Mouse (Mus musculus): ENCODE measurements around the gene Asb17. TPM values are rescaled to one million over a fixed set of nuclear protein-coding genes. Genes with fewer than 3 reads are reported as not detected.

Asb17 gene
- polyA plus RNA-seq, 1 experiment = 0.02 TPM

DNA sequence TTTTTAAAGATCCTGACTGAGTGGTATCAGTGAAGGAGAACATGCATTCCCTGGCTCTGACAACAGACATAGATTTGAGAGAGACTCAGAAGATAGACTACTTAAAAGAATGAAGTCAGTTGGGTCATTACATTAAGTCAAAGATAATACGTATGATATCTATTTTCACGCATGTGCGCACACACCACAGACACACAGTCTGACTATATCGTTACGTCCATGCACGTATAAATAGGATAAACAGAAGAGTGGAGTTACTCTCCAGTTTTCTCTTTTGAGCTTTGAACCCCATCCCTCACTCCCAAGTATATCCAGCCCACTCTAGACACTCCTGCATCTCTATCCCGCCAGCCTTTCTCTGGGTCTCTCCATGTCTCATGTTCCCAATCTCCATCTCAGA lies 40.0 kb upstream of the Asb17 start:
- Histone ChIP-seq H3ac (ENCODE audit: control insufficient read depth, insufficient read length, low read depth) (no peak overlapping the region), H3K36me3 (ENCODE audit: control insufficient read depth, insufficient read depth) (no peaks in the 10 kb centered on the region), H3K79me2 (ENCODE audit: control insufficient read depth, insufficient read depth) (no peaks in the 10 kb centered on the region), H3K27me3 (ENCODE audit: control insufficient read depth, insufficient read depth, insufficient read length) (no peaks in the 10 kb centered on the region), H3K79me3 (ENCODE audit: low read depth) (no peaks in the 10 kb centered on the region), H3K4me3 (ENCODE audit: insufficient read depth, poor library complexity, severe bottlenecking) (no peak overlapping the region)
- TF ChIP-seq CTCF (IDR thresholded peaks at IDR 0.05; ENCODE audit: control insufficient read depth, insufficient read depth, insufficient read length) (no peak), CEBPB (IDR thresholded peaks at IDR 0.05; ENCODE audit: low read depth) (no peak), MYOD1 (IDR thresholded peaks at IDR 0.05; ENCODE audit: control insufficient read depth, insufficient read length, low read depth) (no peak), USF1 (IDR thresholded peaks at IDR 0.05; ENCODE audit: low read depth) (no peak), MYOG (IDR thresholded peaks at IDR 0.05; ENCODE audit: control insufficient read depth, extremely low read depth, insufficient read length) (no peak), MAX (IDR thresholded peaks at IDR 0.05) (no peak), FOSL1 (IDR thresholded peaks at IDR 0.05; ENCODE audit: insufficient read depth, low read length, poor library complexity, severe bottlenecking) (no peak)

- H3K79me3 ChIP-seq (ENCODE audit: low read depth) = no peaks in the 10 kb centered on the region
- H3ac ChIP-seq (ENCODE audit: control insufficient read depth, insufficient read length, low read depth) = no peak overlapping the region
Measured at GRCm38 (mm10) chr3:153806077-153806772, 37.8 kb upstream of the Asb17 start.

GRCm38 (mm10) chr3:153806773-153807443 lies 37.1 kb upstream of the Asb17 start:
- Histone ChIP-seq H3ac (ENCODE audit: control insufficient read depth, insufficient read length, low read depth) (no peak overlapping the region), H3K27me3 (ENCODE audit: control insufficient read depth, insufficient read depth, insufficient read length) (no peaks in the 10 kb centered on the region), H3K79me2 (ENCODE audit: control insufficient read depth, insufficient read depth) (no peaks in the 10 kb centered on the region), H3K36me3 (ENCODE audit: control insufficient read depth, insufficient read depth) (no peaks in the 10 kb centered on the region), H3K79me3 (ENCODE audit: low read depth) (no peaks in the 10 kb centered on the region), H3K4me3 (ENCODE audit: insufficient read depth, poor library complexity, severe bottlenecking) (no peak overlapping the region)
- TF ChIP-seq CTCF (IDR thresholded peaks at IDR 0.05; ENCODE audit: control insufficient read depth, insufficient read depth, insufficient read length) (no peak), MAX (IDR thresholded peaks at IDR 0.05) (no peak), MYOD1 (IDR thresholded peaks at IDR 0.05; ENCODE audit: control insufficient read depth, insufficient read length, low read depth) (no peak), CEBPB (IDR thresholded peaks at IDR 0.05; ENCODE audit: low read depth) (no peak), MYOG (IDR thresholded peaks at IDR 0.05; ENCODE audit: control insufficient read depth, extremely low read depth, insufficient read length) (no peak), FOSL1 (IDR thresholded peaks at IDR 0.05; ENCODE audit: insufficient read depth, low read length, poor library complexity, severe bottlenecking) (no peak), USF1 (IDR thresholded peaks at IDR 0.05; ENCODE audit: low read depth) (no peak)

More at GRCm38 (mm10) chr3:153806077-153806772, 37.8 kb upstream of the Asb17 start:
- Histone ChIP-seq H3K27me3 (ENCODE audit: control insufficient read depth, insufficient read depth, insufficient read length) (no peaks in the 10 kb centered on the region), H3K79me2 (ENCODE audit: control insufficient read depth, insufficient read depth) (no peaks in the 10 kb centered on the region), H3K36me3 (ENCODE audit: control insufficient read depth, insufficient read depth) (no peaks in the 10 kb centered on the region), H3K4me3 (ENCODE audit: insufficient read depth, poor library complexity, severe bottlenecking) (no peak overlapping the region)
- no peak for TF ChIP-seq USF1 (IDR thresholded peaks at IDR 0.05; ENCODE audit: low read depth)
- no peak for TF ChIP-seq MAX (IDR thresholded peaks at IDR 0.05)
- TF ChIP-seq CTCF (IDR thresholded peaks at IDR 0.05; ENCODE audit: control insufficient read depth, insufficient read depth, insufficient read length) = peak; percentile 25
- no peak for TF ChIP-seq FOSL1 (IDR thresholded peaks at IDR 0.05; ENCODE audit: insufficient read depth, low read length, poor library complexity, severe bottlenecking)
- no peak for TF ChIP-seq MYOG (IDR thresholded peaks at IDR 0.05; ENCODE audit: control insufficient read depth, extremely low read depth, insufficient read length)
- no peak for TF ChIP-seq CEBPB (IDR thresholded peaks at IDR 0.05; ENCODE audit: low read depth)
- no peak for TF ChIP-seq MYOD1 (IDR thresholded peaks at IDR 0.05; ENCODE audit: control insufficient read depth, insufficient read length, low read depth)

- H3ac ChIP-seq (ENCODE audit: control insufficient read depth, insufficient read length, low read depth) = no peak overlapping the region
- H3K36me3 ChIP-seq (ENCODE audit: control insufficient read depth, insufficient read depth) = no peaks in the 10 kb centered on the region
- no peaks in the 10 kb centered on the region for H3K79me3 ChIP-seq (ENCODE audit: low read depth)
- no peak overlapping the region for H3K4me3 ChIP-seq (ENCODE audit: insufficient read depth, poor library complexity, severe bottlenecking)
- no peaks in the 10 kb centered on the region for H3K79me2 ChIP-seq (ENCODE audit: control insufficient read depth, insufficient read depth)
- TF ChIP-seq CEBPB (IDR thresholded peaks at IDR 0.05; ENCODE audit: low read depth) (no peak), MYOG (IDR thresholded peaks at IDR 0.05; ENCODE audit: control insufficient read depth, extremely low read depth, insufficient read length) (no peak), CTCF (IDR thresholded peaks at IDR 0.05; ENCODE audit: control insufficient read depth, insufficient read depth, insufficient read length) (no peak), MYOD1 (IDR thresholded peaks at IDR 0.05; ENCODE audit: control insufficient read depth, insufficient read length, low read depth) (no peak), FOSL1 (IDR thresholded peaks at IDR 0.05; ENCODE audit: insufficient read depth, low read length, poor library complexity, severe bottlenecking) (no peak), MAX (IDR thresholded peaks at IDR 0.05) (no peak), USF1 (IDR thresholded peaks at IDR 0.05; ENCODE audit: low read depth) (no peak)
- no peaks in the 10 kb centered on the region for H3K27me3 ChIP-seq (ENCODE audit: control insufficient read depth, insufficient read depth, insufficient read length)
Measured at GRCm38 (mm10) chr3:153807444-153808149, 36.4 kb upstream of the Asb17 start.

- H3ac ChIP-seq (ENCODE audit: control insufficient read depth, insufficient read length, low read depth) = no peak overlapping the region
- no peak for TF ChIP-seq CEBPB (IDR thresholded peaks at IDR 0.05; ENCODE audit: low read depth)
- no peak for TF ChIP-seq MYOD1 (IDR thresholded peaks at IDR 0.05; ENCODE audit: control insufficient read depth, insufficient read length, low read depth)
- TF ChIP-seq MAX (IDR thresholded peaks at IDR 0.05) = no peak
- TF ChIP-seq CTCF (IDR thresholded peaks at IDR 0.05; ENCODE audit: control insufficient read depth, insufficient read depth, insufficient read length) = no peak
- no peak for TF ChIP-seq MYOG (IDR thresholded peaks at IDR 0.05; ENCODE audit: control insufficient read depth, extremely low read depth, insufficient read length)
- no peak for TF ChIP-seq USF1 (IDR thresholded peaks at IDR 0.05; ENCODE audit: low read depth)
- no peak for TF ChIP-seq FOSL1 (IDR thresholded peaks at IDR 0.05; ENCODE audit: insufficient read depth, low read length, poor library complexity, severe bottlenecking)
Measured at GRCm38 (mm10) chr3:153808406-153808805, 35.6 kb upstream of the Asb17 start.

More at GRCm38 (mm10) chr3:153808406-153808805, 35.6 kb upstream of the Asb17 start:
- H3K27me3 ChIP-seq (ENCODE audit: control insufficient read depth, insufficient read depth, insufficient read length) = no peaks in the 10 kb centered on the region
- no peaks in the 10 kb centered on the region for H3K79me2 ChIP-seq (ENCODE audit: control insufficient read depth, insufficient read depth)
- H3K79me3 ChIP-seq (ENCODE audit: low read depth) = no peaks in the 10 kb centered on the region
- no peak overlapping the region for H3K4me3 ChIP-seq (ENCODE audit: insufficient read depth, poor library complexity, severe bottlenecking)
- H3K36me3 ChIP-seq (ENCODE audit: control insufficient read depth, insufficient read depth) = no peaks in the 10 kb centered on the region

Measured in C2C12 (cell line).